27 mouse cellular contexts compared by ENCODE assay signal in the genomic region with DNA sequence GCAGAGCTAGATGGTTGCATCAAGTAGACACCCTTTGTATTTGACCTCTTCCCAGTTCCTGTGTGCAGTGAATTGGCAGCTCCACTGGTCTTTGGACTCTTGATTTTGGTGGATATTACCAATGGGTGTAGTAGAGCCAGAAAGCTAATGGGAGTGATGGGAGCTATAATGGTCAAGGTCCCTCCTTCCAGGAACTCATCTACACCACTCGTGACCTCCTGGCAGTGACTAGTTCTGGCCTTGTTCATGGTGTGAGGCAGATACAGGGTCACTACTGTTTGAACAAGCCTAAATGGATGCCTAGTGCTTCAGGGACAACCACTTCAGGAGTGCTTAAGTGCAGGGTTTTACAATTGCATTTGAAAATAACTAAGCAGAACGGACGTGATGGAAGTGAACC. TPM values are rescaled to one million over a fixed set of nuclear protein-coding genes. Genes with fewer than 3 reads are reported as not detected.
DNase-seq lines count a peak whose midpoint lies in the region; ATAC-seq and TF ChIP-seq lines count a peak whose summit lies in the region.
"Had no signal": no experiment of that assay in that cellular context is flagged by ENCODE, and none has a peak within 500 bp of the region (broad histone marks: within the 10 kb centered on the region; RNA-seq: fewer than 3 reads in every experiment).

No protein-coding gene starts in this region.

- H3K9me3 ChIP-seq in heart, embryonic 11.5 days (replicated peaks; ENCODE audit: control insufficient read depth, low read length): no peaks in the 10 kb centered on the region
- H3K9me3 ChIP-seq in lung, postnatal 0 days (ENCODE audit: low read length): no peaks in the 10 kb centered on the region
- no peaks in the 10 kb centered on the region for H3K9me3 ChIP-seq in liver, embryonic 16.5 days (replicated peaks; ENCODE audit: control insufficient read depth, low read length)
- H3K9me3 ChIP-seq in kidney, embryonic 15.5 days (replicated peaks): no peaks in the 10 kb centered on the region
- H3K9me3 ChIP-seq: embryonic facial prominence, embryonic 10.5 days; embryonic facial prominence, embryonic 13.5 days; forebrain, embryonic 12.5 days; forebrain, embryonic 15.5 days; heart, embryonic 12.5 days; heart, embryonic 15.5 days; hindbrain, embryonic 10.5 days; hindbrain, embryonic 13.5 days had no signal

- H3ac ChIP-seq in myocyte (ENCODE audit: control insufficient read depth, insufficient read length): no peak overlapping the region

- TF ChIP-seq POLR2A in lung, adult 2 months (IDR thresholded peaks at IDR 0.05; ENCODE audit: borderline replicate concordance, extremely low read depth, low read depth, low read length): no peak
- no peak for TF ChIP-seq POLR2A in myocyte (IDR thresholded peaks at IDR 0.05; ENCODE audit: insufficient read length, low read depth)

- 84% methylated on average over 3 of the region's 3 CpGs for WGBS in heart, embryonic 11.5 days (ENCODE audit: insufficient replicate concordance)
- 56% methylated on average over 3 of the region's 3 CpGs for WGBS in lung, postnatal 0 days
- 71% methylated on average over 3 of the region's 3 CpGs for WGBS in lung, adult 2 months
- WGBS in liver, embryonic 16.5 days (ENCODE audit: insufficient replicate concordance): 78% methylated on average over 3 of the region's 3 CpGs
- WGBS in kidney, embryonic 15.5 days: 92% methylated on average over 3 of the region's 3 CpGs

- no peak overlapping the region for H3K4me3 ChIP-seq in heart, embryonic 11.5 days (ENCODE audit: low read depth, low read length)
- H3K4me3 ChIP-seq in lung, postnatal 0 days (ENCODE audit: low read depth, low read length): no peak overlapping the region
- H3K4me3 ChIP-seq in lung, adult 2 months (replicated peaks; ENCODE audit: extremely low read depth, low read depth, low read length): no peak overlapping the region
- H3K4me3 ChIP-seq in liver, embryonic 16.5 days (ENCODE audit: low read depth, low read length): no peak overlapping the region
- no peak overlapping the region for H3K4me3 ChIP-seq in myocyte
- H3K4me3 ChIP-seq in kidney, embryonic 15.5 days (replicated peaks): no peak overlapping the region
- H3K4me3 ChIP-seq: embryonic facial prominence, embryonic 10.5 days; embryonic facial prominence, embryonic 13.5 days; erythroblast, embryonic 14.5 days; forebrain, embryonic 12.5 days; forebrain, embryonic 15.5 days; heart, embryonic 12.5 days; heart, embryonic 15.5 days; hindbrain, embryonic 10.5 days; hindbrain, embryonic 13.5 days had no signal

- peak; percentile 88 for DNase-seq in heart, adult 11 months
- DNase-seq in lung, postnatal 0 days (ENCODE audit: low spot score): no peak
- DNase-seq in lung, adult 2 months: no peak
- DNase-seq: adrenal gland, postnatal 25 days; cerebellum, adult 11-12 months; cerebellum, adult 8-10 months; cerebellum, postnatal 10 days; cerebellum, postnatal 36 days; embryo, embryonic 11 days; gastrocnemius, postnatal 25 days; heart, postnatal 10 days; heart, postnatal 36 days had no signal

- no peaks in the 10 kb centered on the region for H3K79me2 ChIP-seq in myocyte (ENCODE audit: control insufficient read depth, insufficient read depth)

- H3K4me1 ChIP-seq in heart, embryonic 11.5 days (ENCODE audit: control insufficient read depth, insufficient read depth, low read length): peaks cover 3% of the 10 kb centered on the region
- H3K4me1 ChIP-seq in lung, postnatal 0 days (ENCODE audit: insufficient read depth, low read depth, low read length): peaks cover 6% of the 10 kb centered on the region; the same call in 1 of the 2 replicates
- H3K4me1 ChIP-seq in lung, adult 2 months (ENCODE audit: control insufficient read depth, insufficient read depth, low read length): no peaks in the 10 kb centered on the region
- peaks cover 2% of the 10 kb centered on the region for H3K4me1 ChIP-seq in liver, embryonic 16.5 days (ENCODE audit: control insufficient read depth, low read depth, low read length)
- H3K4me1 ChIP-seq in kidney, embryonic 15.5 days: no peaks in the 10 kb centered on the region
- H3K4me1 ChIP-seq: embryonic facial prominence, embryonic 10.5 days; embryonic facial prominence, embryonic 13.5 days; forebrain, embryonic 12.5 days; forebrain, embryonic 15.5 days; hindbrain, embryonic 10.5 days; hindbrain, embryonic 13.5 days had no signal

- H3K27ac ChIP-seq in heart, embryonic 11.5 days (ENCODE audit: low read depth, low read length): no peak overlapping the region
- no peak overlapping the region for H3K27ac ChIP-seq in lung, postnatal 0 days (ENCODE audit: low read length)
- no peak overlapping the region for H3K27ac ChIP-seq in liver, embryonic 16.5 days (ENCODE audit: low read length)
- H3K27ac ChIP-seq in kidney, embryonic 15.5 days: no peak overlapping the region
- H3K27ac ChIP-seq: embryonic facial prominence, embryonic 10.5 days; embryonic facial prominence, embryonic 13.5 days; forebrain, embryonic 12.5 days; forebrain, embryonic 15.5 days; heart, embryonic 15.5 days; hindbrain, embryonic 10.5 days; hindbrain, embryonic 13.5 days had no signal

- H3K9ac ChIP-seq in heart, embryonic 11.5 days (ENCODE audit: low read depth, low read length): no peak overlapping the region
- H3K9ac ChIP-seq in lung, postnatal 0 days (replicated peaks; ENCODE audit: low read depth): no peak overlapping the region
- H3K9ac ChIP-seq in liver, embryonic 16.5 days (ENCODE audit: low read depth, low read length): no peak overlapping the region
- no peak overlapping the region for H3K9ac ChIP-seq in kidney, embryonic 15.5 days
- H3K9ac ChIP-seq: embryonic facial prominence, embryonic 13.5 days; forebrain, embryonic 12.5 days; forebrain, embryonic 15.5 days; heart, embryonic 12.5 days; heart, embryonic 15.5 days; hindbrain, embryonic 13.5 days had no signal

- TF ChIP-seq EP300 in lung, postnatal 0 days (IDR thresholded peaks at IDR 0.05): no peak

- peaks cover 28% of the 10 kb centered on the region for H3K36me3 ChIP-seq in heart, embryonic 11.5 days (ENCODE audit: control insufficient read depth, insufficient read depth, low read length)
- H3K36me3 ChIP-seq in lung, postnatal 0 days (ENCODE audit: insufficient read depth, low read length): peaks cover 34% of the 10 kb centered on the region
- H3K36me3 ChIP-seq in liver, embryonic 16.5 days (ENCODE audit: control insufficient read depth, insufficient read depth): peaks cover 33% of the 10 kb centered on the region
- peaks cover 18% of the 10 kb centered on the region for H3K36me3 ChIP-seq in myocyte (ENCODE audit: control insufficient read depth, insufficient read depth)
- peaks cover 85% of the 10 kb centered on the region for H3K36me3 ChIP-seq in kidney, embryonic 15.5 days

- H3K27me3 ChIP-seq in heart, embryonic 11.5 days (ENCODE audit: control insufficient read depth, insufficient read depth, low read length): no peaks in the 10 kb centered on the region
- H3K27me3 ChIP-seq in lung, postnatal 0 days (replicated peaks; ENCODE audit: insufficient read depth, low read length): no peaks in the 10 kb centered on the region
- no peaks in the 10 kb centered on the region for H3K27me3 ChIP-seq in liver, embryonic 16.5 days (ENCODE audit: control insufficient read depth, insufficient read depth, low read depth, low read length)
- H3K27me3 ChIP-seq in myocyte (ENCODE audit: control insufficient read depth, insufficient read depth, insufficient read length): no peaks in the 10 kb centered on the region
- no peaks in the 10 kb centered on the region for H3K27me3 ChIP-seq in kidney, embryonic 15.5 days
- H3K27me3 ChIP-seq: embryonic facial prominence, embryonic 13.5 days; forebrain, embryonic 12.5 days; forebrain, embryonic 15.5 days; heart, embryonic 12.5 days; heart, embryonic 15.5 days; hindbrain, embryonic 13.5 days had no signal

- no peak for TF ChIP-seq CTCF in lung, postnatal 0 days (IDR thresholded peaks at IDR 0.05)
- TF ChIP-seq CTCF in lung, adult 2 months (IDR thresholded peaks at IDR 0.05; ENCODE audit: insufficient read depth, low read length): no peak

- no peak overlapping the region for H3K4me2 ChIP-seq in heart, embryonic 11.5 days
- no peak overlapping the region for H3K4me2 ChIP-seq in lung, postnatal 0 days (replicated peaks; ENCODE audit: low read depth, low read length)
- H3K4me2 ChIP-seq in liver, embryonic 16.5 days (ENCODE audit: low read depth, low read length): no peak overlapping the region
- H3K4me2 ChIP-seq in myocyte (ENCODE audit: low read depth): no peak overlapping the region
- no peak overlapping the region for H3K4me2 ChIP-seq in kidney, embryonic 15.5 days
- H3K4me2 ChIP-seq: embryonic facial prominence, embryonic 13.5 days; forebrain, embryonic 12.5 days; forebrain, embryonic 15.5 days; heart, embryonic 12.5 days; heart, embryonic 15.5 days; hindbrain, embryonic 13.5 days had no signal

- no peak for ATAC-seq in heart, embryonic 11.5 days (replicated peaks; ENCODE audit: insufficient number of reproducible peaks, low FRiP score, low TSS enrichment)
- ATAC-seq in lung, postnatal 0 days: peak; percentile 43
- ATAC-seq in liver, embryonic 16.5 days (ENCODE audit: low read depth): 0 out of 2 replicates have a peak, but pooled peaks have one; percentile 8
- no peak for ATAC-seq in kidney, embryonic 15.5 days (replicated peaks; ENCODE audit: low FRiP score)
- ATAC-seq: CD4-positive, CD25-positive, alpha-beta regulatory T cell, adult 4 months; forebrain, embryonic 15.5 days; hindbrain, embryonic 16.5 days had no signal

TF ChIP-seq in myocyte, 11 proteins besides CTCF, POLR2A, EP300 and RAD21:
- peak; percentile 23 for TF ChIP-seq POLR2AphosphoS2 (IDR thresholded peaks at IDR 0.05; ENCODE audit: insufficient read length, low read depth)
- TF ChIP-seq TCF12 (IDR thresholded peaks at IDR 0.05; ENCODE audit: insufficient read depth, poor library complexity, severe bottlenecking): no peak

RNA-seq across cellular contexts. Expression of gene Asxl1, which starts 58.4 kb away (rescaled TPM):
- 11.9 and 13.8 TPM in 2 replicates for polyA plus RNA-seq in heart, embryonic 11.5 days (2014; fragmentation: Nextera tagmentation; extraction: Ambion mirVana)
- 10.3 and 12.1 TPM in 2 replicates for polyA plus RNA-seq in lung, postnatal 0 days (2015; fragmentation: Nextera tagmentation; extraction: Ambion mirVana)
- polyA plus RNA-seq in lung, adult 2 months (2012; rRNA removed): 11.4 and 15.3 TPM in 2 replicates
- 4.2 and 4.7 TPM in 2 replicates for polyA plus RNA-seq in liver, embryonic 16.5 days (2015; fragmentation: Nextera tagmentation; extraction: Ambion mirVana)
- 15.4 TPM for polyA plus RNA-seq in myocyte (2012; fragmentation: generic; extraction: Trizol)
- 11.2 and 12.2 TPM in 2 replicates for polyA plus RNA-seq in kidney, embryonic 15.5 days (2015; fragmentation: Nextera tagmentation; extraction: Ambion mirVana)

Comparison
In these comparisons a context has a peak if more than half of its experiments do, and no peak if none do; other contexts are left out.
1. ATAC-seq: peak in lung, postnatal 0 days (single experiment) and liver, embryonic 16.5 days (single experiment); none in heart, embryonic 11.5 days (single experiment) and kidney, embryonic 15.5 days (single experiment).